Comparison of ENCODE assay signal across 8 mouse cellular contexts in genomic region chr11:6416405-6417034, GRCm38 (mm10). TPM values are rescaled to one million over a fixed set of nuclear protein-coding genes. Genes with fewer than 3 reads are reported as not detected.
DNase-seq lines count a peak whose midpoint lies in the region; ATAC-seq and TF ChIP-seq lines count a peak whose summit lies in the region.

No protein-coding gene starts in this region.

- peaks cover 28% of the 10 kb centered on the region for H3K36me3 ChIP-seq in hindbrain, embryonic 13.5 days

- H3K9me3 ChIP-seq in hindbrain, embryonic 13.5 days: no peaks in the 10 kb centered on the region

- peak overlapping the region; percentile 78 for H3K4me2 ChIP-seq in hindbrain, embryonic 13.5 days

- peaks cover 24% of the 10 kb centered on the region for H3K4me1 ChIP-seq in hindbrain, embryonic 13.5 days (replicated peaks)

- CTCF ChIA-PET in Patski (lab: Charles Lee): interaction anchor here (2.7 to 5.4 kb wide), 2 partner anchors 16 to 20 kb away, joined by 14 to 28 read pairs; no protein-coding TSS in a partner anchor

- peak overlapping the region; percentile 96 for H3K9ac ChIP-seq in hindbrain, embryonic 13.5 days

- no peak for DNase-seq in Patski (ENCODE audit: low read depth, low spot score)
- peak; percentile 94 to 95 for DNase-seq in cerebellum, postnatal 10 days
- DNase-seq in frontal cortex, postnatal 14 days (ENCODE audit: low spot score in 2 of 2): peak; percentile 75
- peak; percentile 76 to 78 for DNase-seq in layer of hippocampus, postnatal 36 days
- peak; percentile 91 for DNase-seq in lung, postnatal 36 days
- peak; percentile 87 for DNase-seq in retina, postnatal 1 day
- DNase-seq in thymus, postnatal 4 days: peak; percentile 86

- in situ Hi-C loops in Patski (cut with MboI; ENCODE audit: low pct_unique_long_range_greater_than_20kb): no loop called here

- ATAC-seq in Patski: peak; percentile 58
- peak; percentile 55 for ATAC-seq in hindbrain, embryonic 13.5 days (ENCODE audit: low FRiP score)

- H3K27ac ChIP-seq in hindbrain, embryonic 13.5 days: peak overlapping the region; percentile 97

- H3K27me3 ChIP-seq in Patski: no peaks in the 10 kb centered on the region
- H3K27me3 ChIP-seq in hindbrain, embryonic 13.5 days: no peaks in the 10 kb centered on the region

- H3K4me3 ChIP-seq in hindbrain, embryonic 13.5 days: peak overlapping the region; percentile 83

- no peak for TF ChIP-seq CTCF in Patski (IDR thresholded peaks at IDR 0.05)

- under 1% methylated on average over 30 of the region's 30 CpGs for WGBS in hindbrain, embryonic 13.5 days

- POLR2A ChIA-PET in Patski (lab: Charles Lee): no interaction called here

RNA-seq across cellular contexts. Expression of gene Ppia, which starts 1.3 kb away (rescaled TPM):
- polyA plus RNA-seq in Patski (2021): 3,491 TPM
- polyA plus RNA-seq in hindbrain, embryonic 13.5 days (2015; fragmentation: Nextera tagmentation; extraction: Ambion mirVana): 3,979 and 4,017 TPM in 2 replicates
- 1,000 to 10,000 TPM; 1,662 to 1,810 TPM for total RNA-seq in layer of hippocampus, postnatal 36 days (2021)

RNA-seq across cellular contexts. Expression of gene Zmiz2, which starts 27.6 kb away (rescaled TPM):
- polyA plus RNA-seq in Patski (2021): 46.9 TPM
- polyA plus RNA-seq in hindbrain, embryonic 13.5 days (2015; fragmentation: Nextera tagmentation; extraction: Ambion mirVana): 29.2 and 31.9 TPM in 2 replicates
- 100 to 1,000 TPM; 152 to 170 TPM for total RNA-seq in layer of hippocampus, postnatal 36 days (2021)

RNA-seq across cellular contexts. Expression of gene H2afv, which starts 27.7 kb away (rescaled TPM):
- polyA plus RNA-seq in Patski (2021): 147 TPM
- polyA plus RNA-seq in hindbrain, embryonic 13.5 days (2015; fragmentation: Nextera tagmentation; extraction: Ambion mirVana): 381 and 387 TPM in 2 replicates
- 10 to 100 TPM; 41.8 to 42.6 TPM for total RNA-seq in layer of hippocampus, postnatal 36 days (2021)

RNA-seq across cellular contexts. Expression of gene Purb, which starts 59.2 kb away (rescaled TPM):
- polyA plus RNA-seq in Patski (2021): 49.1 TPM
- polyA plus RNA-seq in hindbrain, embryonic 13.5 days (2015; fragmentation: Nextera tagmentation; extraction: Ambion mirVana): 12.6 and 13.0 TPM in 2 replicates
- 100 to 1,000 TPM; 255 to 257 TPM for total RNA-seq in layer of hippocampus, postnatal 36 days (2021)
